Mouse (Mus musculus) intestine, embryonic 15.5 days (tissue): ENCODE results near the gene Mypop. TPM values are rescaled to one million over a fixed set of nuclear protein-coding genes. Genes with fewer than 3 reads are reported as not detected.

Experiments
- ATAC-seq: fragments of 200-750 bp; cut with Nextera tagmentation; 2 replicates; pipeline ENCODE4 v1.8.0; 2017; ENCODE audit warnings: moderate TSS enrichment, moderate library complexity
- H3K27ac ChIP-seq: fragments of 300-500 bp; sonication (generic); 2 replicates; pipeline ENCODE4 v1.5.1; 2015; ENCODE audit warnings: mild to moderate bottlenecking, inconsistent platforms
- H3K27me3 ChIP-seq: fragments of 300-500 bp; sonication (generic); replicated peaks from 2 replicates; pipeline ENCODE4 v1.6.1; 2015; ENCODE audit warnings: inconsistent platforms
- H3K36me3 ChIP-seq: fragments of 300-500 bp; sonication (generic); 2 replicates; pipeline ENCODE4 v1.6.1; 2015; ENCODE audit warnings: inconsistent platforms
- H3K4me1 ChIP-seq: fragments of 300-500 bp; sonication (generic); replicated peaks from 2 replicates; pipeline ENCODE4 v1.6.1; 2015; ENCODE audit warnings: inconsistent platforms
- H3K4me2 ChIP-seq: fragments of 300-500 bp; sonication (generic); replicated peaks from 2 replicates; pipeline ENCODE4 v1.6.1; 2015; ENCODE audit warnings: mild to moderate bottlenecking, inconsistent platforms
- H3K4me3 ChIP-seq: fragments of 300-500 bp; sonication (generic); replicated peaks from 2 replicates; pipeline ENCODE4 v1.5.1; 2015; ENCODE audit warnings: inconsistent platforms
- H3K9ac ChIP-seq: fragments of 300-500 bp; sonication (generic); 2 replicates; pipeline ENCODE4 v1.6.1; 2015; ENCODE audit warnings: inconsistent platforms
- H3K9me3 ChIP-seq: fragments of 300-500 bp; sonication (generic); 2 replicates; pipeline ENCODE4 v1.6.1; 2016; ENCODE audit warnings: inconsistent platforms
- WGBS: fragments of 180-500 bp; shearing (Covaris S2); methylation state at CpG from one replicate; pipeline ENCODE4 v1.1.7; 2015; 5-methylcytosine and 5-hydroxymethylcytosine counted together
- polyA plus RNA-seq: library from polyadenylated mRNA; unstranded; fragments of >200 nt; fragmentation: Nextera tagmentation; extraction: Ambion mirVana; gene quantifications from 2 replicates; pipeline ENCODE4 v1.2.1, GENCODE M21; 2015

The Mypop gene
- polyA plus RNA-seq, 1 experiment from 2014 or later, result 2.5 TPM

DNA sequence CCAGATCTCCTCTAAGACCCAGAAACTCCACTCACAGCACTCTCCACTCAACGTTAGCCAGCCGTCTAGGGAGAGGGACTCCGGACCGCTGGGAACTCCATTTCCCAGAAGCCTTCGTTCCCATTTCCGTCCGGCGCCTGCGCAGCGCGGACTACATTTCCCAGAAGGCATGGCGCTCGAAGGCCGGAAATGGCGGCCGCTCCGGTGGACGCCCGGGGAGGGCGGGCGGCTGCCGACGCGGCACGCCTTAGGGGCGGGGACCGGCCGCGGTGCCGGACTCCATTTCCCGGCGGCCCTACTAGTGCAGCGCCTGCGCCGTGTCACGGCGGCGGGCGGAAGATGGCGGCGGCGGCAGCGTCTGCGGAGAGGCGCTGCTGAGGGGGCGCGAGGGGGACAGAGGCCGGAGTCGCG lies 33.1 kb downstream of the Mypop start, which contains the start of gene Sympk:
Gene Sympk (plus strand): TSS at position 282 of the 411 bp plus-strand sequence.
- ATAC-seq, result peak; percentile 92
- Histone ChIP-seq H3K4me1 (peaks cover 18% of the 10 kb centered on the region), H3K36me3 (no peaks in the 10 kb centered on the region; the same call in 1 of the 2 replicates), H3K27me3 (peaks cover 28% of the 10 kb centered on the region), H3K9me3 (no peaks in the 10 kb centered on the region), H3K27ac (peak within 1 kb of the TSS; percentile 69), H3K4me3 (peak within 1 kb of the TSS; percentile 92), H3K4me2 (peak within 1 kb of the TSS; percentile 76), H3K9ac (peak within 1 kb of the TSS; percentile 90)
- under 1% methylated on average over 45 of the region's 50 CpGs for WGBS

DNA sequence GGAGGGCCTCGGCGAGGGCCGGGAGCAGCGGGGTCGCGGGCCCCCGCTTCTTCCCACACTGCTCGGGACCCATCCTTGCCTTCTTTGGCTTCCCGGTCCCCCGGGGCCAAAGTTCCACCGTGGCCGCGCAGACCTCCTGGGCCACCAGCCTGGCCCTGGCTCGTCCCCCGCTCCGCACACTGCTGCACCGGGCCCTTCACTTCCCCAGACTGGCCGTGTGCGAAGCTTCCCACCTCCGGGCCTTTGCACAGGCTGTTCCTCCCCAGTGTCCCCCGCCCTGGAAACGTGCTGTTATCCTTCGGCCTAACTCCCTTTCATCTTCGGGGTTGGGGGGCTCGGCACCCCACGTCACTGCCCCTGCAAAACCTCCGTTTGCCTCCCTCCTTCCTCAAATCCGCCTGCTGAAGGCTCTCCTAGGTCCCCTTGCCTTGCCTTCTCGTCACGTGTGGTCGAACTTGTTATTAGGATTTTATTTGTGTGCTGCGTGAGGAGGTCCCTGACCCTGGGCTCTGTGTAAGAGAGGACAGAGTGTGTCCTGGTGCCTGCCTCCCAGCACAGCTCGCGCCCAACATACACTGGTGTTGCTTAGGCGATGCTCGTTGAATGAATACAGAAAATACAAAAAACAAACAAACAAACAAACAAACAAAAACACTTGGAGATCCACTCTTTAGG lies 33.7 kb downstream of the Mypop start:
- H3K4me3 ChIP-seq, result peak overlapping the region; percentile 92

DNA sequence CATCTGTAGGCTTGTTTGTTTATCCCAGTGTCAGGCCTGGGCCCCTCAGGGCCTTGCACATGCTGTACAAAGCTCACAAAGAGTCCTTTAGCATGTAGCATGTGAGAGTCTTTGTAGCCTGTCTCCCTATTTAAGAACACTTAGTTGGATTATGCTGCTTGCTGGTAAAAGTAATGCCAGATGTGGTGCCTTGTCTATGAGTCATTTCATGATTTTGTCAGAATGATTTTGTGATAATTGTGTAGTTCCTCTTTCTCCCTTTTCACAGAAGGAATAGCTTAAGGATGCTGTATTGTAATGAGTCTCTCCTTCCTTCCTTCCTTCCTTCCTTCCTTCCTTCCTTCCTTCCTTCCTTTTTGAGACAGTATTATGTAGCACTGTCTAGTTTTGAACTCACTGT lies 37.0 kb downstream of the Mypop start:
- Histone ChIP-seq H3K27me3 (peaks cover 5% of the 10 kb centered on the region), H3K4me3 (no peak overlapping the region), H3K9me3 (no peaks in the 10 kb centered on the region), H3K27ac (no peak overlapping the region), H3K4me1 (peaks cover 14% of the 10 kb centered on the region), H3K9ac (no peak overlapping the region), H3K36me3 (peaks cover 32% of the 10 kb centered on the region), H3K4me2 (no peak overlapping the region)
- no peak for ATAC-seq

More for the DNA sequence above, 33.7 kb downstream of the Mypop start:
- H3K9ac ChIP-seq, result peak overlapping the region; percentile 90
- peak overlapping the region; percentile 69 for H3K27ac ChIP-seq
- WGBS, result under 1% methylated on average over 35 of the region's 36 CpGs
- H3K4me2 ChIP-seq, result peak overlapping the region; percentile 76
- H3K9me3 ChIP-seq, result no peaks in the 10 kb centered on the region
- ATAC-seq, result peak; percentile 53
- H3K4me1 ChIP-seq, result peaks cover 18% of the 10 kb centered on the region
- H3K27me3 ChIP-seq, result peaks cover 28% of the 10 kb centered on the region
- H3K36me3 ChIP-seq, result peaks cover 4% of the 10 kb centered on the region

DNA sequence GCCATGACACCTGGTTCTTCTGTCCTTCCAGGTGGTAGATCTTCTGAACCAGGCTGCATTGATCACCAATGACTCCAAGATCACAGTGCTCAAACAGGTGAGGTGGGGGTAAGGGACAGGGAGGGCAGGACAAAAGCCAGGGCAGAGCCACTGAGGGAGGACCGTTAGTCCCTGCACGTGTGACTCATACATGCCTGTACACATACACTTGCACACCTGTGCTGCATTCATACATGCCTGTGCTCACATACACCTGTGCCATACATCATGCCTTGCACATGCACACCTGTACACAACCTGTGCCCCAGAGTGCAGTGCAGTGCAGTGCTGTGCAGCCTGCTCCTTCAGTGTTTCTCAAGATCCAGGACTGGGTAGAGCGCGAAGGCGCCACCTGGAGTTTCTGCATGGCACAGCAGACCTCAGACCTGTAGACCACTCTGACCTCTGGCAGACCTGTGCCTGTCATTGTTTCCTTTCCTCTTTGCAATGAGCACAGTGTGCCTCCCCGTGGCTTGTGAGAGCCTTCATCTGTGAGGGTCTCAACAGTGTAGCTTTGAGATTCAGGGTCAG lies 38.1 kb downstream of the Mypop start:
- H3K36me3 ChIP-seq, result peaks cover 35% of the 10 kb centered on the region
- WGBS, result 60% methylated on average over 6 of the region's 6 CpGs
- H3K9me3 ChIP-seq, result no peaks in the 10 kb centered on the region
- peak; percentile 24 for ATAC-seq
- no peak overlapping the region for H3K4me2 ChIP-seq
- H3K27me3 ChIP-seq, result no peaks in the 10 kb centered on the region
- peaks cover 9% of the 10 kb centered on the region for H3K4me1 ChIP-seq
- no peak overlapping the region for H3K9ac ChIP-seq
- no peak overlapping the region for H3K27ac ChIP-seq
- no peak overlapping the region for H3K4me3 ChIP-seq

DNA sequence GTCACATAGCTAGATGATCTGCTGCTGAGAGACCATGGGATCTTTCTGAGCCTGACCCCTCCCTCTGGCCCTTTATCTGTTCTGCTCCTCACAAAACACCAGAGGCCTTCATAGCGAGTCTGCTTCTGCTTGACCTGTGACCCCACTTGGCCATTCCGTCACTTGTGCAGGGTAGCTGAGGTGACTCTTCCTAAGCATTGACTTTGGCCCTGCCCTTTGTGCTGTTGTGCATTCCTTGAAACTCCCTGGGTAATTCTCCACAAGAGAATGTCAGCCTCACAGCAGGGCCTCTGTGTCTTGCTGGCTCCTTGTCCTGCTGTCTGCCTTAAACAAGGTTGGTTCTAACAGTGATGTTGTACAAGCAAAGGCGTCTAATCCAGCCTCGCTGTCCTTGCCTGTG lies 40.6 kb downstream of the Mypop start:
- Histone ChIP-seq H3K4me2 (no peak overlapping the region), H3K4me3 (no peak overlapping the region), H3K36me3 (peaks cover 46% of the 10 kb centered on the region), H3K9me3 (no peaks in the 10 kb centered on the region), H3K9ac (no peak overlapping the region), H3K27me3 (no peaks in the 10 kb centered on the region), H3K27ac (no peak overlapping the region), H3K4me1 (no peaks in the 10 kb centered on the region)
- WGBS, result 83% methylated on average over 4 of the region's 4 CpGs
- no peak for ATAC-seq

DNA sequence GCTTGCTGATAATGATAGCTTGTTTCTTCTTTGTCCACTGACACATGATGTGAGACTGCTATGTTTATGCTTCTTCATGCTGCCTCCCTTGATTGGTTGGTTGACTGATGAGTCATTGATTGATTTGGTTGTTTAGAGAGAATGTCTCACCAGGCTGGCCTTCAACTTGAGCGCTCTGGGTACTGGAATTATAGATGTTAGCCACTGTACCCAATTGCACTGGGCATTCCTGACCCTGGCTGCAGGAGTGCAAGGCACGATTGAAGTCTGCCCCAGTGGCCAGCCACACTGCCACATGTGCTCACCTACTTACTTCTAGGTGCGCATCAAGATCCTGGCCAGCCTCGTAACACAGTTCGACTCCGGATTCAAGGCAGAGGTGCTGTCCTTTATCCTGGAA lies 53.6 kb downstream of the Mypop start:
- no peak overlapping the region for H3K4me2 ChIP-seq
- no peaks in the 10 kb centered on the region for H3K9me3 ChIP-seq
- no peaks in the 10 kb centered on the region for H3K27me3 ChIP-seq
- H3K36me3 ChIP-seq, result peaks cover 81% of the 10 kb centered on the region
- ATAC-seq, result no peak
- no peak overlapping the region for H3K4me3 ChIP-seq
- H3K27ac ChIP-seq, result no peak overlapping the region
- WGBS, result 96% methylated on average over 6 of the region's 6 CpGs
- no peak overlapping the region for H3K9ac ChIP-seq
- no peaks in the 10 kb centered on the region for H3K4me1 ChIP-seq

DNA sequence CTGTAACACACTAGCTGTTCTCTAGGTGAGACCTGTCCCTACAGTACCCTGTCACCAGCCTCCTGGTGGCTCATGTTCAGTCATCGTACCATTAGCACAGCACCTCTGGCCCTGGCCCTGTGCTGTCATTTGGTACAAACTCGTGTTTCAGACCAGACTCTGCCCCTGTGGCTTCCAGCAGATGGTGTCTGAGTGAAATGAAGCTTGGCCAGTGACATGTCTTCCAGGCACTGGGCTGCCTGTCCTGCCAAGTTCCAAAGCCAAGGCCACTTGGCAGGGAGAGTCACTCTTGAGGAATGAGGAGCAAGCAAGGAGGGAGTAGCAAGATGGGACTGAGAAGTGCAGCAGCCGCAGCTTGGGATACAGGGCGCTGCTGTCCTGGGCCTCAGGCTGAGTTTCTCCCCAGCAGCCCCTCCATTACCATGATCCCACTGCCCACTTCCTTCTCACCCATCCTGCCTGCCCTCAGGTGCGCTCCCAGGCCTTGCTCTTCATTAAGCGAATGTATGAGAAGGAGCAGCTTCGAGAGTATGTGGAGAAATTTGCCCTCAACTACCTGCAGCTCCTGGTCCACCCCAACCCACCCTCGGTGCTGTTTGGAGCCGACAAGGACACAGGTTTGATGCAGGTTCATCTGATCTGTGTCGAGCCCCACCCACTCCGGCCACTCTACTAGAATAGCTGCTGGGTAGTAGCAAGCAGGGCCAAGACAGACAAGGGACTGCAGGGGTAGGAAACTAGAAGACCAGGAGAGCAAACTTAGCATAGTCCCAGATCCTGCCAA lies 55.4 kb downstream of the Mypop start:
- 92% methylated on average over 11 of the region's 11 CpGs for WGBS
- Histone ChIP-seq H3K4me2 (no peak overlapping the region), H3K27me3 (no peaks in the 10 kb centered on the region), H3K9me3 (no peaks in the 10 kb centered on the region), H3K4me1 (no peaks in the 10 kb centered on the region), H3K36me3 (peaks cover 78% of the 10 kb centered on the region), H3K27ac (no peak overlapping the region), H3K4me3 (no peak overlapping the region), H3K9ac (no peak overlapping the region)
- no peak for ATAC-seq

DNA sequence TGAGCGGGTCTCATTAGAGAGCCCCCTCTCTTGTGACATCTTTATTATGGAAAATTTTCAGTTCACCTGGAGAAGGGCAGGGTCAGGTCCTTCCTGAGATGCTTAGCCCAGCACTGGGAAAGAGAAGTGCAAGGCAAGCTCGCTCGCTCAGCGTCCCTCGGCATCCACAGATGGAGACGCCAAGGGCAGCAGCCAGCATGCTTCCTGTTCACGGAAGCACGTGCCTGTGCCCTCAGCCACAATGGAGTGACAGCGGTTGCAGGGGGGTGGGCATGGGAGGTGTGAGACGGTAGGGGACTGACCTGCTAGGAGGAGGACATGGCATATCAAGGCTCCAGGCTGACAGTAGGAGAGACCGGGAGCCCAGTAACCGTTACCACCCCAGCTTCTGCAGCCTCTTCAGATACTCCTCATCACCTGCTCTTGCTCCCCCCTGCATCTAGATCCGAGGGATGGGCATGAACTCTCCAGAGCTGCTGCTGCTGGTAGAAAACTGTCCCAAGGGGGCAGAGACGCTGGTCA lies 57.0 kb downstream of the Mypop start:
- no peak for ATAC-seq
- Histone ChIP-seq H3K9me3 (no peaks in the 10 kb centered on the region), H3K9ac (no peak overlapping the region), H3K27ac (no peak overlapping the region), H3K4me2 (no peak overlapping the region), H3K4me1 (no peaks in the 10 kb centered on the region), H3K27me3 (no peaks in the 10 kb centered on the region), H3K4me3 (no peak overlapping the region), H3K36me3 (peaks cover 66% of the 10 kb centered on the region)
- 82% methylated on average over 14 of the region's 14 CpGs for WGBS

DNA sequence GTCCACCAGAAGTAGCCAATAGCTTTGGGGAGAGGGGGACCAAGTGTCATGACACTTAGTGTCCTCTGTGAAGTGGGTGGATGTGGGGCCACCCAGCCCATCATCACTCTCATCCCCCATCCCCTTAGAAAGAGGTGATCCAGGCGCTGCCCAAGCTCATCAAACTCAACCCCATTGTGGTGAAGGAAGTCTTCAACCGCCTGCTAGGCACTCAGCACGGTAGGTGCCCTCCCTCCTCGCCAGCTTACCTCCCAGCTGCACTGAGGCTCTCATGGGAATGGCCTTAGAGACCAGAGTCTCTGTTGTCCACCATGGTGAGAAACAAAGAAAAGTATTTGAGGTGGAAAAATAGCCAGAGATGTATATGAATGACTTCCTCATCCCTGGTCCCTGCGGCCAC lies 58.2 kb downstream of the Mypop start:
- no peaks in the 10 kb centered on the region for H3K27me3 ChIP-seq
- WGBS, result 85% methylated on average over 5 of the region's 5 CpGs
- H3K9ac ChIP-seq, result no peak overlapping the region
- no peak overlapping the region for H3K27ac ChIP-seq
- H3K4me3 ChIP-seq, result no peak overlapping the region
- ATAC-seq, result no peak
- peaks cover 58% of the 10 kb centered on the region for H3K36me3 ChIP-seq
- no peaks in the 10 kb centered on the region for H3K9me3 ChIP-seq
- H3K4me2 ChIP-seq, result no peak overlapping the region
- H3K4me1 ChIP-seq, result peaks cover 6% of the 10 kb centered on the region; the same call in 1 of the 2 replicates

DNA sequence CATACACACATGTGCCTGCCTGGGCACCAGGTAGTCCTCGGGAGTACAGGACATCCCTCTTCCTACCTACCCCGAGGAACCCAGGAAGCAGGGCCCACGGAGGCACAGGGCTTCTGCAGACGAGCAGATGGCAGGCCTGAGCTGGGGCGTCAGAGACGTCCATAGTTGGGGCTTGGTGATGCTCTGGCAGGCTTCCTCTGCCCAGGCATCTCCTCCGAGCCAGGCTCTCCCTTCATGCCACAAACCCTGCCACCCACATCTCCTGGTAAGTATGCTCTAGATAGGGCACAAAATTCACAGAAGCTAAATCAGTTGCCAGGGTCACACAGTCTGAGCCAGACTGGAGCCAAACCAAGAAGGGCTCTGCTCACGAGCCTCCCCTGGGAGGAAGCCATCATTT lies 59.1 kb downstream of the Mypop start:
- Histone ChIP-seq H3K4me2 (no peak overlapping the region), H3K36me3 (peaks cover 51% of the 10 kb centered on the region), H3K9me3 (no peaks in the 10 kb centered on the region), H3K27ac (no peak overlapping the region), H3K9ac (no peak overlapping the region), H3K27me3 (no peaks in the 10 kb centered on the region), H3K4me1 (peaks cover 9% of the 10 kb centered on the region; the same call in 1 of the 2 replicates), H3K4me3 (no peak overlapping the region)
- ATAC-seq, result no peak
- WGBS, result 84% methylated on average over 8 of the region's 8 CpGs

DNA sequence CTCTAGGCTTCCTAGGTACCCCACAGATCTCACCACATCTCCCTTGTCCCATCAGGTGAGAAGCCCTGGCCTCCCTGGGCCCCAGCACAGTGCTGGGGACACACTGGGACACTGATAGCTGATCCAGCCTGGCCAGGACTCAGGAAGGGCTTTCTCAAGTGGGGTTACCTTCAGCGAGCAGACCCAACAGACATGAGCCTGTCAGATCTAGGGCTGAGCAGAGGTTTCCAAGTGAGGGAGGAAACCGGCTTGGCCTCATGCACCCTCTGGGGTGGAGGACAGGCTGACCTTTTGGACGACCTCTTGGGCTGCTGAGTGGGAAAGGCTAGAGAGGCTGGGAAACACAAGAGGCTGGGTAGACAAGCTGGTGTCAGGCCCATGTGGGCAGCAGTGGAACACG lies 60.1 kb downstream of the Mypop start:
- H3K9me3 ChIP-seq, result no peaks in the 10 kb centered on the region
- no peak overlapping the region for H3K4me2 ChIP-seq
- H3K27ac ChIP-seq, result no peak overlapping the region
- peaks cover 41% of the 10 kb centered on the region for H3K36me3 ChIP-seq
- H3K4me3 ChIP-seq, result no peak overlapping the region
- 61% methylated on average over 4 of the region's 4 CpGs for WGBS
- no peaks in the 10 kb centered on the region for H3K27me3 ChIP-seq
- peaks cover 9% of the 10 kb centered on the region; the same call in 1 of the 2 replicates for H3K4me1 ChIP-seq
- ATAC-seq, result no peak
- H3K9ac ChIP-seq, result no peak overlapping the region
